In genomic region chr6:13870919-13871624, GRCm38 (mm10) we compare ENCODE assay signal across 8 mouse cellular contexts. TPM values are rescaled to one million over a fixed set of nuclear protein-coding genes. Genes with fewer than 3 reads are reported as not detected.
DNase-seq lines count a peak whose midpoint lies in the region; ATAC-seq and TF ChIP-seq lines count a peak whose summit lies in the region.

Gene 2610001J05Rik, minus strand, starts transcription at chr6:13871518.

- intact Hi-C loops in heart, adult 2 months (cut with DNase I), result loop anchor here (2.0 kb wide), 2 partner anchors 194 to 264 kb away; partner anchors contain the start of gene Bmt2

- TF ChIP-seq POLR2A in heart, adult 2 months (IDR thresholded peaks at IDR 0.05; ENCODE audit: insufficient read depth, low read depth, low read length), result peak; percentile 98

- H3K9me3 ChIP-seq in embryonic facial prominence, embryonic 14.5 days (ENCODE audit: control insufficient read depth, low read length), result no peaks in the 10 kb centered on the region
- no peaks in the 10 kb centered on the region for H3K9me3 ChIP-seq in limb, embryonic 13.5 days
- no peaks in the 10 kb centered on the region for H3K9me3 ChIP-seq in midbrain, embryonic 16.5 days (replicated peaks; ENCODE audit: control insufficient read depth, low read length, poor library complexity, severe bottlenecking)

- peak; percentile 98 for DNase-seq in 3T3-L1 (ENCODE audit: low read depth, low spot score)
- peak; percentile 46 to 76 for DNase-seq in adrenal gland, postnatal 4 days (ENCODE audit: low spot score in 2 of 2)
- peak; percentile 98 for DNase-seq in embryonic facial prominence, embryonic 14.5 days (ENCODE audit: low spot score)
- DNase-seq in heart, adult 2 months, result peak; percentile 90 to 92
- DNase-seq in kidney, adult 8-10 months, result peak; percentile 92
- DNase-seq in spleen, postnatal 10 days (ENCODE audit: low spot score in 2 of 2), result peak; percentile 81 to 93

- under 1% methylated on average over 19 of the region's 19 CpGs for WGBS in embryonic facial prominence, embryonic 14.5 days
- WGBS in heart, adult 2 months, result under 1% methylated on average over 19 of the region's 19 CpGs
- WGBS in limb, embryonic 13.5 days, result under 1% methylated on average over 19 of the region's 19 CpGs
- WGBS in midbrain, embryonic 16.5 days, result under 1% methylated on average over 19 of the region's 19 CpGs

- H3K36me3 ChIP-seq in embryonic facial prominence, embryonic 14.5 days (ENCODE audit: control insufficient read depth, insufficient read depth, low read length), result 0 out of 2 replicates have a peak, but pooled peaks cover 12% of the 10 kb centered on the region
- peaks cover 8% of the 10 kb centered on the region for H3K36me3 ChIP-seq in heart, adult 2 months (ENCODE audit: control insufficient read depth, insufficient read depth, low read length)
- peaks cover 7% of the 10 kb centered on the region; the same call in 1 of the 2 replicates for H3K36me3 ChIP-seq in limb, embryonic 13.5 days
- H3K36me3 ChIP-seq in midbrain, embryonic 16.5 days (ENCODE audit: control insufficient read depth, insufficient read depth, low read length), result 0 out of 2 replicates have a peak, but pooled peaks cover 2% of the 10 kb centered on the region

- no peak for TF ChIP-seq CTCF in heart, adult 2 months (IDR thresholded peaks at IDR 0.05)

- no peaks in the 10 kb centered on the region for H3K79me2 ChIP-seq in heart, adult 2 months (replicated peaks; ENCODE audit: control insufficient read depth, insufficient read depth, low read length)

- H3K4me2 ChIP-seq in embryonic facial prominence, embryonic 14.5 days (ENCODE audit: low read depth, low read length), result peak within 1 kb of the TSS; percentile 67
- peak within 1 kb of the TSS; percentile 67 for H3K4me2 ChIP-seq in limb, embryonic 13.5 days (replicated peaks)
- H3K4me2 ChIP-seq in midbrain, embryonic 16.5 days (ENCODE audit: low read length), result peak within 1 kb of the TSS; percentile 76

- peak; percentile 100 for ATAC-seq in embryonic facial prominence, embryonic 14.5 days (ENCODE audit: low read depth)
- ATAC-seq in limb, embryonic 13.5 days (ENCODE audit: low FRiP score, low read depth), result peak; percentile 100
- ATAC-seq in midbrain, embryonic 16.5 days, result peak; percentile 100

- peak within 1 kb of the TSS; percentile 77 for H3K9ac ChIP-seq in embryonic facial prominence, embryonic 14.5 days (ENCODE audit: low read depth, low read length)
- H3K9ac ChIP-seq in heart, adult 2 months (ENCODE audit: low read depth, low read length), result peak within 1 kb of the TSS; percentile 64
- peak within 1 kb of the TSS; percentile 75 for H3K9ac ChIP-seq in limb, embryonic 13.5 days
- H3K9ac ChIP-seq in midbrain, embryonic 16.5 days (ENCODE audit: low read depth, low read length), result peak within 1 kb of the TSS; percentile 71

- peak; percentile 67; the same call in 1 of the 2 replicates for TF ChIP-seq EP300 in heart, adult 2 months (IDR thresholded peaks at IDR 0.05; ENCODE audit: insufficient read depth, low read depth, low read length)

- peak within 1 kb of the TSS; percentile 89 for H3K27ac ChIP-seq in embryonic facial prominence, embryonic 14.5 days (replicated peaks; ENCODE audit: low read depth, low read length)
- H3K27ac ChIP-seq in heart, adult 2 months, result peak within 1 kb of the TSS; percentile 88
- H3K27ac ChIP-seq in limb, embryonic 13.5 days, result peak within 1 kb of the TSS; percentile 85
- peak within 1 kb of the TSS; percentile 79 for H3K27ac ChIP-seq in midbrain, embryonic 16.5 days (ENCODE audit: low read length)

- no peaks in the 10 kb centered on the region for H3K27me3 ChIP-seq in embryonic facial prominence, embryonic 14.5 days (replicated peaks; ENCODE audit: control insufficient read depth, insufficient read depth, low read length)
- H3K27me3 ChIP-seq in heart, adult 2 months (ENCODE audit: control insufficient read depth, insufficient read depth, low read length), result no peaks in the 10 kb centered on the region
- no peaks in the 10 kb centered on the region for H3K27me3 ChIP-seq in limb, embryonic 13.5 days
- no peaks in the 10 kb centered on the region for H3K27me3 ChIP-seq in midbrain, embryonic 16.5 days (ENCODE audit: control insufficient read depth, insufficient read depth, low read depth, low read length)

- H3K4me3 ChIP-seq in embryonic facial prominence, embryonic 14.5 days (ENCODE audit: low read depth, low read length), result peak within 1 kb of the TSS; percentile 66
- H3K4me3 ChIP-seq in heart, adult 2 months, result peak within 1 kb of the TSS; percentile 84
- H3K4me3 ChIP-seq in limb, embryonic 13.5 days, result peak within 1 kb of the TSS; percentile 61
- peak within 1 kb of the TSS; percentile 73 for H3K4me3 ChIP-seq in midbrain, embryonic 16.5 days (ENCODE audit: low read depth, low read length)

- H3K4me1 ChIP-seq in embryonic facial prominence, embryonic 14.5 days (ENCODE audit: control insufficient read depth, insufficient read depth, low read length), result peaks cover 7% of the 10 kb centered on the region
- peaks cover 3% of the 10 kb centered on the region for H3K4me1 ChIP-seq in heart, adult 2 months (ENCODE audit: control insufficient read depth, insufficient read depth, low read length)
- H3K4me1 ChIP-seq in limb, embryonic 13.5 days, result peaks cover 7% of the 10 kb centered on the region; the same call in 1 of the 2 replicates
- H3K4me1 ChIP-seq in midbrain, embryonic 16.5 days (ENCODE audit: control insufficient read depth, insufficient read depth, low read length), result peaks cover 5% of the 10 kb centered on the region

RNA-seq across cellular contexts. Expression of gene 2610001J05Rik, which starts in this region (rescaled TPM):
- total RNA-seq in adrenal gland, postnatal 4 days (2021), result 10 to 100 TPM; 41.2 to 42.1 TPM
- polyA plus RNA-seq in embryonic facial prominence, embryonic 14.5 days (2014; fragmentation: Nextera tagmentation; extraction: Ambion mirVana), result 82.5 and 87.2 TPM in 2 replicates
- total RNA-seq in heart, adult 2 months (2021), result 10 to 100 TPM; 40.5 to 45.9 TPM
- polyA plus RNA-seq in heart, adult 2 months (2012; rRNA removed), result 36.5 and 83.3 TPM in 2 replicates
- 132 and 137 TPM in 2 replicates for polyA plus RNA-seq in limb, embryonic 13.5 days (2015; fragmentation: Nextera tagmentation; extraction: Ambion mirVana)
- 103 and 110 TPM in 2 replicates for polyA plus RNA-seq in midbrain, embryonic 16.5 days (2015; fragmentation: Nextera tagmentation; extraction: Ambion mirVana)

Comparison
In these comparisons a context has a peak if more than half of its experiments do, and no peak if none do; other contexts are left out.
1. Peak in every context shown above with its lines: DNase-seq, ATAC-seq, H3K4me3 ChIP-seq and H3K27ac ChIP-seq.